Mouse (Mus musculus) CD8-positive naive resting alpha-beta T cell, adult 2 months (primary cell): ENCODE data around the gene Ccr8.
"Not testable (repeated sequence)": the region's sequence is repeated elsewhere in the genome, so short reads cannot be mapped to it uniquely, and the experiment has no call there.

Experiments
- DNase-seq, 2 experiments: peaks; one replicate each; pipeline ENCODE4 v3.0.0; 2022; ENCODE audit warnings: low read depth in 2 of 2, low spot score in 2 of 2

Ccr8 gene

GRCm38 (mm10) chr9:120089125-120089524 lies 2.8 kb upstream of the Ccr8 start:
- no peak for DNase-seq

DNA sequence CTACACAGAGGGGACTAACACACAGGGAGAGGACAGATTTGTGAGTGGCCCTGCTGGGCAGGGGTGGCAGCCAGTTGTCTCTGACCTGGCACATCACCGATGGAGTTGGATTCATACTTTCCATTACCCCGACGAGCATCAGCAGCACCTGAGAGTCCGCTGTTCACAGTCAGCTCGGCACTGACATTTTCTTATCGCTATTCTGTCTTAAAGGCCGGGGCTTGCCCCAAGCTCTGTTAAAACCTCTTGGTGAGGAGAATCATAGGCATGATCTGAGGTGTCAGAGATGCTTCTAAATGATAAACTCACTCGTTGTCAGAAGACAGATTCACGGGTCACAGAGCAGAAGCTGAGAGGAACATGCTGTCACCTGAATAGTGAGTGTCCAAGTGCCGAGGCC lies 828 bp upstream of the Ccr8 start:
- no peak for DNase-seq

DNA sequence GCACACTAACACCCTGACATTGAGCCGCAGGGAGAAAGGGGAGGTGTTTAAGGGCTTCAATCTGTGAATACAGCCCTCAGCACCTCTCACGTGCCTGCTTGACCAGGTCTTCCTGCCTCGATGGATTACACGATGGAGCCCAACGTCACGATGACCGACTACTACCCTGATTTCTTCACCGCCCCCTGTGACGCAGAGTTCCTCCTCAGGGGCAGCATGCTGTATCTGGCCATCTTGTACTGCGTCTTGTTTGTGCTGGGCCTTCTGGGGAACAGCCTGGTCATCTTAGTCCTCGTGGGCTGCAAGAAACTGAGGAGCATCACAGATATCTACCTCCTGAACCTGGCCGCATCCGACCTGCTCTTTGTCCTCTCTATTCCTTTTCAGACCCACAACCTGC lies 1.8 kb downstream of the Ccr8 start:
- DNase-seq, result no peak

- no peak for DNase-seq
These were observed 4.0 kb downstream of the Ccr8 start for GRCm38 (mm10) chr9:120095886-120096285.

- peak; percentile 37 to 64 for DNase-seq
These were observed 6.8 kb downstream of the Ccr8 start for GRCm38 (mm10) chr9:120098682-120099081.

DNA sequence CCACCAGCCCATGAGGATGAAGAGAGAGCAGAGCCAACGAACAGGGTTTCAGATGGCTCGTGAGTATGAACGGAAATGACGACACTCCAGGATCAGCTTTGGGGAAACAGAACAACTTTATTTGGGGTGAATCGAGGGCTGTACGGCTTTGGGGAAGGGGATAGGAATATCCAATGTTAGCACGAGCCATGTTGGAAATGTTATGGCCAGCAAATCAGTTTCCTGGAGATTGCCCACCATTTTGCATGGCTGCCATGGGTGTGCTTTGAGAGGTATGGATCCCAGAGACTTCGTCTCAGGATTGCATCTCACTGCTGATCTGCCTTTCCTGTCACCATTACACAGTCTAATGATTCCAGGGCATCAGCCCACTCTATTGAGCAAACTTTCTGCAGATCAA lies 7.4 kb downstream of the Ccr8 start:
- no peak for DNase-seq

GRCm38 (mm10) chr9:120101165-120101564 lies 9.3 kb downstream of the Ccr8 start:
- no peak for DNase-seq

DNA sequence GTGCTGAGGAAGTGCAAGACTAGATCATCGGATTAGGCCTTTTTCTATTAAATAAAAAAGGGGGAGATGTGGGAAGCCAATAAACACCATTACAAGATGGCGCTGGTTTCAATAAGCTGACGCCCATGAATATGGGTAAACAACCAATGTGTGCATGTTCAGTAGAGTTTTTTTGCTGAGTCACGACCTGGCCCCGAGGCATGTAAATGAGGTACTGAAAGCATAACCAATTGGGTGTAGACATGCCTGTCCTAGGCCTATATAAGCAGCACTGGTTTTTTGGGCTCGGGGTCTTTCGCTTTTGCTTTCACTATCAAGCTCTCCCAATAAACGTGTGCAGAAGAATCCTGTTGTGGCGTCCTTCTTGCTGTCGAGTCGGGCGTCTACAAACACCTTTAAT lies 17.0 kb downstream of the Ccr8 start:
- DNase-seq, result not testable (repeated sequence)

- peak; percentile 86 to 91 for DNase-seq
These were observed 18.5 kb downstream of the Ccr8 start, which contains the start of gene Slc25a38 for GRCm38 (mm10) chr9:120110211-120111018. Gene Slc25a38 (plus strand): TSS chr9:120110374.

- DNase-seq, result no peak
These were observed 19.4 kb downstream of the Ccr8 start for GRCm38 (mm10) chr9:120111156-120111945.

GRCm38 (mm10) chr9:120112472-120112871 lies 20.6 kb downstream of the Ccr8 start:
- no peak for DNase-seq

GRCm38 (mm10) chr9:120113456-120113855 lies 21.5 kb downstream of the Ccr8 start:
- no peak for DNase-seq

DNA sequence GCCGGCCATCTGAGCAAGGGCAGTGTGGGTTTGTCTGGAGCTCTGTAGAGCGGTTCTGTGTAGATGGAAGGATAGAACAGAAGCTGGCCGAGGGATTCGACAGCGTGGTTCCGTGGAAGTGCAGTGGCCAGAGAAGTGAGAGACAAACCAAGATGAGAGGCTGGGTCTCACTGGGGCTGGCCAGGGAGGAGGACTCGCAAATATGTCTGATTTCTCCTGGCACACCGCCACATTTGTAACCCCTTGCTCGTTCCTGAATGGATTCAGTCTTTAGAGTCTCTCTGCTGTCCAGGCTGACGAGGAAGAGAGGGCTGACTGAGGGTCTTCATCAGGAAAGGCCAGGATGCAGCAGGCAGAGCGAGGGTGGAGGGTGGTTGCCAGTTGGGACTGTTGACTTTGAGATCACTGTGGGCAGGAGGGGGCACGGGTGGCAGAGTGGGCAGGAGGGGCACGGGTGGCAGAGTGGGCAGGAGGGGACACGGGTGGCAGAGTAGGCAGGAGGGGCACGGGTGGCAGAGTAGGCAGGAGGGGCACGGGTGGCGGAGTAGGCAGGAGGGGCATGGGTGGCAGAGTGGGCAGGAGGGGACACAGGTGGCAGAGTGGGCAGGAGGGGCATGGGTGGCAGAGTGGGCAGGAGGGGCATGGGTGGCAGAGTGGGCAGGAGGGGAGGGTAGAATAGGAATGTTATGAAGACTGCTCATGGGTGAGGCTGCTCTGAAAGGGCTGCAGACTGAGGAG lies 22.3 kb downstream of the Ccr8 start:
- DNase-seq, result no peak

GRCm38 (mm10) chr9:120114789-120115151 lies 22.9 kb downstream of the Ccr8 start:
- DNase-seq, result no peak

DNA sequence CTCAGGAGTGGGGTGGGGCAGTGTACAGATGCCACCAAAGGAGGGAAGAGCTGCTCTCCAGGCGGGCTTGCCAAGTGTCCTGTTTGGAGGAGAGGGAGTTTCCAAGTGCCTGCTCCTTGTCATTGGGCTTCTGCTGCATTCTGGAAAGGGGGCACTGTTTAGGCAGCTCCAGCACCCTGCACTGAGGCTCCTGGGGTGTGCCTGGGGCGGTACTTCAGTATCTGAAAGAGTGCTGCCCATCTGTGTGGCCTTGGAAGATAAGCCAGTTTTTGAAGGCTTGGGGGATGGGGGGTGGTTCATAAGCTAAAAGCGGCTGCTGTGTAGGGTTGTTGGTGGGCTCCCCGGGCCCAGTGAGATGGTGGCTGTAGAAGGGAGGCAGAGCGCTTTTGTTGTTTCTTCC lies 23.7 kb downstream of the Ccr8 start:
- no peak for DNase-seq

DNA sequence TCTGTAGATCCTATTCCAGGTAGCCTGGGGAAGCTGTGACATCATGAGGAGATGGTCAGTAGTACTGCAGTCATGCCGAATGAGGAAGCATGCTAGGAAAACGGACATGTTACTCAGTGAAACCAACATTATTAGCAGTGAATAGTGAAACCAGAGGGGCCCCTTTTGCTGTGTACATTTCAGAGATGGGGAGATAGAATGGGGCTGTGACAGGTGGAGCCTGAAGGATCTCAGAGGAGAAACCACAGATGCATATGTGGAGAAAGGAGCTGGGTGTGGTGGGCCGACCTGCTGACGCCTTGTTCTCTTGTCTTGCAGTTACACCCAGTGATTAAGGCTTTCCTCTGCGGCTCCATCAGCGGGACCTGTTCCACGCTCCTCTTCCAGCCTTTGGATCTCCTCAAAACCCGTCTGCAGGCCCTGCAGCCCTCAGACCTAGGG lies 24.3 kb downstream of the Ccr8 start:
- DNase-seq, result no peak

GRCm38 (mm10) chr9:120118212-120118611 lies 26.3 kb downstream of the Ccr8 start:
- no peak for DNase-seq

DNA sequence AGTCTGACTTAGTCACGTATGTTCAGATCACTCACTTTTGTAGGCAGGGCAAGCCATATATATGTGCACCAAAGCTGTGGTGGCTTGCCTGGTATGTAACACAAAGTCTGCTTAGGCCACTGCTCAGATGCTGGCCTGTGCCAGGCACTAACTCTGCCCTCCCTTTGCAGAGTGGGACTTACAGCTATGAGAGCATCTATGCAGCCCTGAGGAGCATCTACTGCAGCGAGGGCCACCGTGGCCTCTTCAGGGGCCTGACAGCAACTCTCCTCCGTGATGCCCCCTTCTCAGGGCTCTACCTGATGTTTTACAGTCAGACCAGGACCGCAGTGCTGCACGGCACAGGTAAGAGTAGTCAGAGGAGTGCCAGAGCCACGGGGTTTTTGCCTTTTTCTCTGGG lies 28.6 kb downstream of the Ccr8 start:
- no peak for DNase-seq

DNA sequence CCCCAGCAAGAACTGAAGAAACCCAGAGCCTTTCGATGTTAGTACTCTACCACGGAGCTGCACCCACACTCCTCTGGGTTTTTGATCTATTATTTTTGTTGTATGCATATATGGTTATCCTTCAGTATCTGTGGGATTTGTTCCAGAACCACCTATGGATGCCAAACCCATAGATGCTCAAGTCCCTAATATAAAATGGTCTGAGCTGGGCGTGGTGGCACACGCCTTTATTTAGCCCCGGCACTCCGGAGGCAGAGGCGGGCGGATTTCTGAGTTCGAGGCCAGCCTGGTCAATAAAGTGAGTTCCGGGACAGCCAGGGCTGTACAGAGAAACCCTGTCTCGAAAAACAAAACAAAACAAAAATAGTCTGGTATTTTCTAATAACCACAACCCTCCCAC lies 35.0 kb downstream of the Ccr8 start:
- no peak for DNase-seq

GRCm38 (mm10) chr9:120127538-120128251 lies 35.8 kb downstream of the Ccr8 start, which contains the start of gene Rpsa:
Gene Rpsa (plus strand): TSS chr9:120127689.
- DNase-seq, result peak; percentile 96

DNA sequence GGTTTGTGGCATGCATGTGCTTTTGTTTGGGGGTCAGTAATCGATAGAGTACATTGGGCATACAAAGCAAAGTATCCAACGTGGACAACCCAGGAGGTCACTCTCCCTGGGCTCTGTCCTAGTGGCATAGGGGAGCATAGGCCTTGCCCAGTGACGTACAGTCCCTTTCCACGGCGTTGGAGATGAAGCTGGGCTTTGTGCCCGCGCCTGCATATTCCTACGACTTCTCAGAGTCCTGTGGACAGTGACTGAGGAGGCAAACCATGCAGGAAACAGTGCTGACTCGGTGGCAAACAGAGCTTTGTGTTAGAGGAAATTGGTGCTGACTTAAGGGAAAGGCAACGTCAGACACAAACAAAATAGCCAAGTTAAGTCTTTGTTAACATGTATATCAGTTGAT lies 37.4 kb downstream of the Ccr8 start:
- no peak for DNase-seq
